Mouse (Mus musculus) retina, adult 2 months (tissue): ENCODE results near the gene Ano8.

ENCODE experiments used
- DNase-seq: peaks from one replicate; pipeline ENCODE4 v3.0.0-alpha.2; 2012; ENCODE audit warnings: low read depth, low spot score

Gene Ano8

DNA sequence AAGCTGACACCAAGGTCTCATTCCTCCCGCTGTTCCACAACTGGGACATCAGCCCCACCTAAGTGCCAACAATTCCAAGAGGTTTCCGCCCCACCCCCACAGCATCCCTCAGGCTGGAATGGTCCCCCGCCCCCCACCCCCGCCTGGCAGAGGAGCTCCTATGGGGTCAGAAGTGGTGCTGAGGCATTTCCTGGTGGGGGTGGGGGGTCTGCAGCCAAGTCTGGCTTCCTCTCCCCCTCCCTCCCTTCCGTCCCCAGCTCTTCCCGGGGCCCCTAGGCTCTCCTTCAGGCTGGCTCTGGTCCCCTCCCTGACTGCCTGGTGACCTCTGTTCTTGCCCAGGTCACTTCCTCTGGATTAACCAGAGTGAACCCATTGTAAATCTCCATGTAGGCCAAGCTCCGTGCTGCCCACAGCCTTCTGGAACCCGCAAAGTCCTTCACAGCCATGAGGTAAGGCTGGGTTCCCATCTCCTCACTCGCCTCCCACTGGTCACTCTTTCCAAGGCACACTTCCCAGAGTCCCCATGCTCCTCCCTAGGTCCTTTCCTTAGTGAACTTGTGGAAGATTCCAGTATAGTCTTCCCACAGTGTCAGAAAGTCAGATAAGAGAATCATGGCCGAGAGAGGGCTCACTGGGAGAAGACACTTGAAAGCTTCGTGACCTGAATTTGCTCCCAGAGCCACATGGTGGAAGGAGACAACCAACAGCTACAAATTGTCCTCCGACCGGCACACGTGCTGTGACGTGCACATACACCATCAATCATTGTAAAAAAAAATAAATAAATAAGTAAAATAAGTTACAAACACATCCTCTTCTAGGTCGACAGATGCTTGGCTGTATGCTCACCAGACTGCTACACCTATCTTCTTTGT is 13.3 kb upstream of the Ano8 start:
- no peak for DNase-seq

DNA sequence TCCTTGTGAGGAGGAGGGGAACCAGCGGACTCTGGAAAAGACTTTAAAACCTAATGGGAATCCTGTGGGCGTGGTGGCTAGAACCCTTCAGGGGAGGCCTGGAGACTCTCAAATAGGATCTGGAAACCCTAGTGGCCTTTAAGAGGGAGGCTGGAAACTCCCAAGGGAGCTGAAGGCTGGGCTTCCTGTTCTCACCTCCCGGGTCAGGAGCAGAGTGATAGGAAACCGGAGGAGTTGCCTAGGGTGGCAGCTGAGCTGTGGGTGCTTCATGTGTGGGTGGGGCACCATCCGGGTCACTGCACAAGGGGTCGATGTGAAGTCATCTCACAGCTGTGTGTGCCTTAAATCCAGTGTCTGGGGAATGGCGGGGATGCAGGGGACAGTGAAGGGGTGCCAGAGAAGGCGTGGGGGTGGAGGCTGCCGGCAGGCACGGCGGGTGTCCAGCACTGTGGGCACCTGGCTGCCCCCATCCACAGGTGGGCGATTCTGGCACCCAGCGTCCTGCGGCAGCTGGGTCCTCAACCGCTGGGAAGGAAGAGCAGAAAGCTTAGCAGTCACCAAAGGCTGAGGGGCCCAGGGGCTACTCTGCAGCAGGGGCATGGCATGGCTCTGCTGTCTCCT is 12.2 kb upstream of the Ano8 start:
- no peak for DNase-seq

DNA sequence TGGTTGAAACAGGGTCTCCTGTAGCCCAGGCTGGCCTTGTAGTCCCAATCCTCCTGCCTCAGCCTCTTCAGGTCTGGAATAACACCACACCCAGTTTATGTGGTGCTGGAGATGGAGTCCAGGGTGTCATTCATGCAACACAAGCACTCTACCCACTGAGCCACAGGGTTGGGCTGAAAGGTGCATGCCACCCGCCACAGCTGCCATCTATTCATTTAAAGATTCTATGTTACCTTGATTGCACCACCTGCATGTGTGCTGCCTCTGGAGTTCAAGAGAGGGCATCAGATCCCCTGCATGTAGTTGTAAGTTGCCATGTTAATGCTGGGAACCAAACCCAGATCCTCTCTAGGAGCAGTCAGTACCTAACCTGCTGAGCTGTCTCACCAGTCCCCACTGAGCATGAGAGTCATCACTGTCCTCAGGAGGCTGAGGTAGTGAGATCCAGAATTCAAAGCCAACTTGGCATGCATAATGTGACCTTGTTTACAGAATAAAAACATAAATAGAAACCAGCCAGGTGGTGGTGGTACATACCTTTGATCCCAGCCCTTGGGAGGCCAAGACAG is 11.4 kb upstream of the Ano8 start:
- no peak for DNase-seq

DNA sequence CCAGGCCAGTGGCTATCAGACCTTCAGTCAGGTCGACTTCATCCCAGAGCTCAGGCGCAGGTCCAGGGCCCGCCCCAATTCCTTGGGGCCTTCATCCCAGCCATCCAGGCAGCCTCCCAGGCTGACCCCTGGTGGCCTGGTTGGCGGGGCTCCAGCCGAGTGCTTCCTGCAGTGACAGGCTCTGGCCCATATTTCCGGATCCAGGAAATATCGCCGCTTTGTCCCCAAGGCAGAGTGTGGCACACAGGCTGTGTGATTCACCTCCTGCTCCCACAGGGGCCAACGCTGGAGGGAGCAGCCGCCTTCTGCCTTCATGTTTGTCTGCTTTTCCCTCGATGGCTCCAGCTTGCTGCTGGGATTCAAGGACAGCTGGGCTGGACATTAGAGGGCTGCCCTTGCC is 10.7 kb upstream of the Ano8 start:
- no peak for DNase-seq

DNA sequence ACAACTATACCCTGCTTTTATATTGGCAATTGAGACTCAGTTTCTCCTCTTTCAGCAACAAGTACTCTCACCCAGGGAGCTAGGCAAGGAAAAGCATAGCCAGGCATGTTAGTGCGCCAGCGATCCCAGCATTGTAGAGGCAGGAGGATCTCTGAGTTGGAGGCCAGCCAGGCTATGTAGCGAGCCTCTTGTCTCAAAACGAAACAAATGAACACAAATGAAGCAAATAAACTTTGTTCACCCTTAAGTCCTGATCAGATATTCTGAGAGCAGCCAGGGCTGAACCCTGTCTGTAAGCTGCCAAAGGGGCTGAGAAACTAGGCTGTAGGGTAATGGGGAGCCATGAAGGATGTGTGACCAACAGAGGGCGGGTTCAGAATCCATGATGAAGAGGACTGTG is 10.0 kb upstream of the Ano8 start:
- DNase-seq = no peak

DNA sequence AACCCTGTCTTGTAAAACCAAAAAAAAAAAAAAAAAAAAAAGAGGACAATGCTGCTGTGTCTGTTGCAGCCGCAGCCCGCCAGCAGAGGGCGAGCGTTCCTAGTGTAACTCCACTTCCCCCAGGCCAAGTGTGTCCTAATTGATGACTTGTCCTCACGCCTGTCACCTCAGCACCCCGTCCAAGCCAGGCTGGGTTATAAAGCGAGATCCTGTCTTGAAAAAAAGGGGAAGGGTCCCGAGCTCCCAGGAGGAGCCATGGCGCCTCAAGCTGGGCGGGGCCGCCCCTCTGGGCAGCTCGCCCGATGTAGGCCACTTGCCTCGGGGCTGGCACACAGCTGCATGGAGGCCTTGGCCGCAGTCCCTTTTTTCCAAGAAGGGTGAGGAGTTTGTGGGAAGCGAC is 9.3 kb upstream of the Ano8 start:
- DNase-seq = peak; percentile 48

DNA sequence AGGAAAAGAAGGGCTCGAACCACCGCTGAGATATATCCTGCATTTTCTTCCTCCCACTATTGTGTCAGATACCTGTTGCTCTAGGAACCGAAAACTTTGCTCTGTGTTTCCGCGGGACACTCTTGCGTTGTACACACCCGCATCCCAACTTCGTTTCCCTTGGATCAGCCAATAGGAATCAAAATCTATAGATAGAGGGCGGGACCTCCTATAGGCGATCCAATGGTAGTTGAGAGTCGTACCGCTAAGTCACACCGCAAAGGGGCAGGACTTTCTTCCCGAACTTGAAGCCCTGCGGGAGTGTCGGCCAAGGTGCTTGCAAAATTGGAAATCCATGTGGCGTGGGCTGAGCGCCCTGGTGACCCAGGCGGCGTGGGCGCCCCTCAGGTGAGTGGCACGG is 2.7 kb upstream of the Ano8 start:
- peak; percentile 96 for DNase-seq

DNA sequence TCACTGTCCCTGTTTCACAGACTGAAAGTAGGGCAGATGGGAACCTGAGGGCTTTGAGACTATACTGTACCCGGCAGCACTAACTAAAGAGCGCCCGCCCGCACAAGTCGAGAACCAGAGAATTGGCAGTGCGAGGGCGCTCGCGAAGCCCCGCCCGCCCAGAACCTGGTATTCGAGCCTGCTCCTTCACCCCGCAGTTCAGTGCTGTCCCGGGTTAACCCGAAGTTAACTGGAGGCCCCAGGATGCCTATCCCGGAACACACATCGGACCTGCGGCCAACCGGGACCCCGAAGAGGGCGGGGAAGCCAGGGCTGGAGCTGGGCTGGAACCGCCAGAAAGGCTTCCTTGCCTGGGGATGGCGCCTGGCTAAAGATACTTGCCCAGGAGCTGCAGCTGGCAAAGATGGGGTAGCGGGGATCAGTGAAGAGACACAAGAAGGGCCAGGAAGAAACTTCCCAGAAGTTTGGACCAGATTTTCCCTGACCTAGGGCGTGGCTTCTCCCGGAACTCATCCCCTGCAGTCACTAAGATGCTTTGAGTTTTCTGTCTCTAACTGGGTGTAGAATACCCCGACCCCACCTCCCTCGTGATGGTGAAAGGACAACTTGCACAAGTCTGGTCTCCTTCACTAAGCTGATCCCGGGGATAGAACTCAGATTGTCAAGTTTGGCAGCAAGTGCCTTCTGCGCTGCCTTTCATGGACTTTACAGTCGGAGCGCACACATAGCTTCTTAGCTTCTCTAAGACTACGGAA is 2.1 kb upstream of the Ano8 start, which contains the start of gene Gtpbp3:
Gtpbp3 (plus strand) TSS at position 413 of the 755 bp plus-strand sequence.
- DNase-seq = peak; percentile 50

DNA sequence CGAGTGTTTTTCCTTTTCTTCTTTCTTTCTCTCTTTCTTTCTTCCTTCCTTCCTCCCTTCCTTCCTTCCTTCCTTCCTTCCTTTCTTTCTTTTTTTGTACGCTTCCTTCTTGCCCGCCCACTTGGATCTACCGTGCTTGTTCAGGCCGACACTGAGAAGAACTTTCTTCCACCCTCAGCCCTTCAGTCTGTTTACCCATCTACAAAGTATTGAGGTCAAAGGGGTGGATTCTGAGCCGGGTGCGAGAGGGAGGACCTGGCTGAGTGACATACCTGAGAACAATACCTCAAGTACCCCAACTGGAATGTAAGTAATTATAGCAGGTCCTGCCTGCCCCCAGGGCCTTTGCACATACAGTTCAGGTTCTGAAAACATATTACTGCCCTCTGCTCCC is 370 bp upstream of the Ano8 start:
- no peak for DNase-seq

DNA sequence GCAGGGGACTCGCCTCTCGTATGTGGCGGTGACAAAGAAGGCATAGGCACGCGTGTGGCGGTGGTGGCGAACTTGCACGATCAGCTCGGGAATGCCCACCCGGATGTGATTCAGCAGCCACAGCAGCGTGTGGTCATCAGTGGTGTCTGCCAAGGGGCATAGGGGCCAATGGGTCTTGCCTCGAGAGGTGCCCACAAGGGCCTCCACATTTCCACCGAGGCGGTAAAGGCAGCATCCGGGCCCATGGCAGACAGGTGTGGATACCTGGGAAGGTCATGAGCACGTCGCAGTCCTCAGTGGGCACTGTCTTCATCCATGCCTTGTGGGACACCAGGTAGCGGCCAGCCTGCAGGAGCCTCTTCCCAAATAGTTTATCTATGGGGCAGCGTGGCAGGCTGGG is 1.0 kb downstream of the Ano8 start:
- DNase-seq = no peak

DNA sequence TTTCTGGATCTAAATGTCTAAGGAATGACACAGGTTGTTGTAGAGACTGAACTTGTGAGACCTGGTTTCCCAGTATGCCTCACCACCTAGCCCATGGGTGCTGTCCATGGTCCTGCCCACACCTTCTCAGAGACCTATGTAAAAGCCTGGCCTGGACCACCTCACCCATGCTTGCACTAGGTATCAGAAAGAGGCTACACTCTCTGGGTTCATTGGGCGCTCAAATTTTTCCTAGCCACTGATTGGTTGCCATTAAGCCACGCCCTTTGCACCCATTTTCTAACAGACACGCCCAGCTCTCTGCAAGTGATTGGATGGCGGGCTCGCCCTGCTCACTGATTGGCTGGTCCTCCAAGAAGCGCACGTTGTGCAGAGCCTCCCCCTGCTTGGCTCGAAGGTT is 1.8 kb downstream of the Ano8 start:
- no peak for DNase-seq

DNA sequence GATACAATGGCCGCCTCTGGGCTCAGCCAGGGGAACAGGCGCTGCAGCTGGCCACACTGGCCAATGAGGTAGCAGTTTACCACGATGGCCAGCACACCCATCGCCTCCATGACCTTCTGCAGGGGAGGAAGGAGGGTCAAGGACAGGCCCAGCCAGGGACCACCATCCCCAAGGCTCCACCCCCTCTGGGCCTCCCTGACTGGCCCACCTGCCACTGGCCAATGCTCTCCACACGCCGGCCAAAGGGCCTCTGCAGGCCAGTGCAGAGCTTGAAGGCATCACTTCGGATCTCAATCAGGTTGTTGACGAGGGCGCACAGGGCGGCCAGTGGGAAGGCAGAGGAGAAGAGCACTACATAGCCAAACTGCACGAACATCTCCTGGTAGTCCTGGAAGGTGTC is 6.8 kb downstream of the Ano8 start:
- no peak for DNase-seq

DNA sequence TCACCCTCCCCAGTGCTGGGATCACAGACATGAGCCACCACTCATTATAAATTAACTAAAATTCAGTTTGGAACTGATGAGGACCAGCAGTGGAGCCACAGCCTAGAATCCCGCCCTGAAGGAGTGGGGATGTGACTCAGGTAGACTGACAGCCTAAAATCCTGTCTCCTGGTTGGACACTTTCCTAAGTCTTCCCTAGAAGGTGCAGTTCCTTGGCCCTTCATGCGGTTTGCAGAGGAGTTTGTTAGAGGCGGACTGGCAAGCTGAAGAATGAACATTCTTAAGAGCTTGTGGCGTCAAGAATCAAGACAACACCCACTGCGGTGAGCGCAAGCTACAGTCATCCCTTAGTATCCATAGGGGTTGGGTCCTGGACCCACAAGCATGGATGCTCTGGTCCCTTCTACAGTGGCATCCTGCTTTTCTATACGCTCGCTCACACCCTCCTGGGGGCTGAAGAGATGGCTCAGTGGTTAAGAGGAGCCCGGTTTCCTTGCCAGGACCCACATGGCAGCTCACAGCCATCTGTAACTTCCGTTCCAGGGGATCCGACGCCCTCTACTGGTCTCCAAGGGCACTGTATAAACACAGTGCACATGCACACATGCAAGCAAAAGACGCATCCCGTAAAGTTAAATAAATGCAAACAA is 8.4 kb downstream of the Ano8 start:
- no peak for DNase-seq

DNA sequence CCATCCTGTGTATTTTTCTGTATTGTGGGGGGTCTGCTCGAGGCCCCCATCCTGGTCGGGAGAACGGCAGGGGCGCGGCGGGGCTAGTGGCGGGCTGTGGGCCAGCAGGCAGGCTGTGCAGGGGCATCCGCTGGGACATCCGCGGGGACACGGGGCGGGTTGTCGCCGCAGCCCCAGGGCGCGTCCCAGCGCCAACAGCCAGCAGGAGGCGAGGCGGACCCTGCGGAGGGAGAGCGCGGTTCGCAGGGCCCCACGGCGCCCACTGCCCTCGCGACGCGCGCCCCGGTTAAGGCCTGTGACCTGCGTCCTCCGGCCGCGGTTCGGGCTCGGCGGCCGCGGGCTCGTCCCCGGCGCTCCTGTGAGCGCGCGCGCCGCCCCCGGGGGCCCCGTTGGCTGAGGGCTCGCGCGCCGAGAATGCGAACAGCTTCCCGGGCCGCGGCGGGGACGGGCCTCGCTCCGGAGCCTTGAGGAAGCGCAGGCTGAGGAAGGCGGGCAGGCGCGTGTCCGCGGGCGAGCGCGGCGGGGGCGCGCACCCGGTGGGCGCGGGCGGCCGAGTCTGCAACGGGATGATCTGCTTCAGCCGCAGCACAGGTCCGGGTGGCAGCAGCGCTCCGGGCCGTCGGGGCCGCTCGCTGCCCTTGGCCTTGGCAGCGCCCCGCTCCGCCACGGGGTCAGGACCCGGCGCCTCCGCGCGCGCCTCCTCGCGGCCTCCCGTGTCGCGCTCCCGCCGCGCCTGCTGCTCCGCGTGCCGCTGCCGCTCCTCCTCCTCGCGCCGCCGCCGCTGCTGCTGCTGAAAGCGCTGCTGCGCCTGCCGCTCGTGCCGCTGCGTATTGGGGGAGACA is 9.4 kb downstream of the Ano8 start:
- peak; percentile 37 for DNase-seq

DNA sequence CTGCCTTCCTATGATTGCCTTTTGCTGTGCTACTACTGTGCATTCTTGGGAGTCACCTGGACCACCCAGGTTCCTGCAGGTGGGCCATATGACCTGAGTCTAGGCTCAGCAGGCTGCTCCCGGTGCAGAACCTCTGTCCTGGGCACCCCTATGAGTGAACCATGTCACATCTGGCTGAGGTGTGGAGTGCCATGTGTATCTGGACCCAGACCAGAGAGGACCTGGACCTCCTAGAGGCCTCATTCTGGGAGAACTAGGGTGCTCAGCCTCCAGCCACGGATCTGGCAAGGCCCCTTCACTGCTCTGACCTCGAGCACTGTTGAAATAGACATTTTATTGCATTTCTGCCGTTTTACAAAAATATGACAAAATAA is 10.1 kb downstream of the Ano8 start:
- no peak for DNase-seq

DNA sequence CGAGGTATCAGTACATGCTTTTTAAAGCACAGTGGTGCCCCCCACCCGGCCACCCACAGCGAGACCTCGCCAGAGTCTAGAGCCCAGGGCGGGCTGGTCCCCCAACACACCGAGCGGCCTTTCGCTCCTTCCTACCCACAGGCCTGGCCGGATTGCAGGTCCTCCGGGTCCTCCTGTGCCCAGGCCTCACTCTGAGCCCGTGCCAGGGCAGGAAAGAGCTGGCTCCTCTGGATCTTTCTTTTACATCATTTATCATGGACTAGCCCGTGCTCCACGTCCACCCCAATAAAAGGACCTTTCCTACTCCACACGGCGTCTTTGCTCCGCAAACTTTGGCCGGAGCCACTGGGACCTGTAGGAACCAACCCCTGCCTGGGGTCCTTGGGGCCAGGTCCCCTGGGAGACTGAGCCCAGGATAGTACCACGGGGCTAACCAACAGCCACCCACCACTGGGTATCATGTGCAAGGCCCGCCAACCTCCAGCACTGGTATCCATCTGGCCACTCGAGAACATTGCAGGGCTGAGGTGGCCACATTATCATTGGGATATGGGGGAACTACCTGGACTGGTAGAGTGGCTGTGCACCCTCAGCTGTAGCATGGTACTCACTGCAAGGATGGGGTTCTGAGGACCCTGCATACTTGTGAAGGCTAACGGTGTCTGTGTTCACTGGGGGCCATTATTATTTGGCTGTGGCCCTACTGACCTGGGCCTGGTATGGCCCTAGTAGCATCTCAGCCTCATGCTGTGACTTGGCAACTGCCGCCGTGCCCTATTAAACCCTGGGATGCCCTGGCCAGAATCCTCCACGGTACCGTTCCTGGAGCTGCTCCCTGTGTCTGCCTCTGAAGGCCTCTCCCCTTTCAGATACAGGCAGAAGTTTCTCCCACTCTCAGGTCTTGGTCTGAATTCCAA is 10.7 kb downstream of the Ano8 start:
- DNase-seq = no peak

DNA sequence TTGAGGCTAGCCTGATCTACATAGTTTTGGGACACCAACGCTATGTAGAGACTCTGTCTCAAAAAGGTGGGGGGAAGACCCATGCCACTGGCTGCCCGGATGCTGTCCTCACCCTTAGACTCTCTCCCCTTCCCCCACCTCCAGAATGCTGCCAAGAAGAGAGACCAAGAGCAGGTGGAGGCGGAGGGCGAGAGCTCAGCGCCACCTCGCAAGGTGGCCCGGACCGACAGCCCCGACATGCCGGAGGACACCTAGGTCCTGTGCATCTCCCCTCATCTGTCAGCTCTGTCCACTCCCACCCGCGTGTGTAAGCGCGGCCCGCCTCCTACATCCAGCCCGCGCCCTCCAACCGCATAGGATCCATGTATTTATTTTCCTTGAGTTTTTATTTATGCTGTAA is 11.4 kb downstream of the Ano8 start:
- no peak for DNase-seq

DNA sequence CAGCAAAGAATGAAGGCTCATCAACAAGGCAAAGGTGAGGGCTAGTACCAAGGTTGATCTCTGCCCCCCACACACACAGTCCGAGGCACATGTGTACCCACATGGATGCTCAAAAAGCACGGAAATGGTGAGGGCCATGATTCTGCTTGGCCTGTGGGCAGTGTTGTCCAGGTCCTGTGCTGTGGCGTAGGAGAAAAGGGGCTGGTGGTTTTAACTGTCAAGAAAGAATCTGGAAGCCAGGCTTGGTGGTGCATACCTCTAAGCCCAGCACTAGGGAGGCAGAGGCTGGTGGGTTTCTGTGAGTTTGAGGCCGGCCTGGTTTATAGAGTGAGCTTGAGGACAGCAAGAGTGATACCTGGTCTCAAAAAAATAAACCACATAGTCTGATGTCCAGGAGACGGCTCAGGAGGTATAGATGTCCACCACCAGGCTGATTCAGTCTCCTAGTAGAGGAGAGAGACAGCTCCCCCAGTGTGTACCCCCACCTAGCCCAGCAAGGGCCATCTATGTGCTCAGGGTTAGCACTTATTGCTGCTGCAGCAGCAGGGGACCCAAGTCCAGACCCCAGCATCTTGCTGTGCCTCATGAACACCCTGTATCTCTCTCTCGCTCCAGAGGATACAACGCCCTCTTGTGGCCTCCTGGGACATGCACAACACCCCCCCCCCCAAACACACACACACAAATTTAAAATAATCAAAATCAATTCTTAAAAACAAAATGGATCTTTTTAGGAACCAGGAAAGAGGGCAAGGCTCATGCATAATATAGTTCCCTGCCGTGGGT is 13.0 kb downstream of the Ano8 start:
- no peak for DNase-seq

DNA sequence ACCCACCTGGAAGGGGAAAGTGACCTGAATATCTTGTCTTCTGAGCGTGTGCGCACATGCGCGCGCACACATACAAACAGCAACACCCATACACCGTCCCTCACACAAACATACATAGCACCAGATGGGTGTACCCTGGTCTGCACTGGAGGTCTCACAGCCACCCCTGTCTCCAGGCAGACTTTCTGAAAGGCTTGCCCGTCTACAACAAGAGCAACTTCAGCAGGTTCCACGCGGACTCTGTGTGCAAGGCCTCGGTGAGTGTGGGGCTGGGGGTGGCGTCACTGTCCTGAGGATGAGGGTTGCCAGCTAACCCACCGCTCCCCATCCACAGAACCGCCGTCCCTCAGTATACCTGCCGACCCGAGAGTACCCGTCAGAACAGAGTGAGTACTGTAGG is 13.9 kb downstream of the Ano8 start:
- DNase-seq = no peak
